Mouse (Mus musculus) hindbrain, postnatal 0 days (tissue): Measurements from ENCODE around the gene Gpt2. TPM values are rescaled to one million over a fixed set of nuclear protein-coding genes. Genes with fewer than 3 reads are reported as not detected.

Experiments used
- ATAC-seq: fragments of 200-750 bp; cut with Nextera tagmentation; 2 replicates; pipeline ENCODE4 v1.8.0; 2017; ENCODE audit warnings: mild to moderate bottlenecking, moderate TSS enrichment, moderate library complexity
- DNase-seq: peaks from one replicate; pipeline ENCODE4 v3.0.0-alpha.2; 2015; ENCODE audit warnings: low spot score
- H3K27ac ChIP-seq: fragments of 300-500 bp; sonication (generic); 2 replicates; pipeline ENCODE4 v1.5.1; 2014; ENCODE audit warnings: mild to moderate bottlenecking
- H3K27me3 ChIP-seq: fragments of 300-500 bp; sonication (generic); 2 replicates; pipeline ENCODE4 v1.6.1; 2014; ENCODE audit warnings: low read length, mixed read lengths; ENCODE audit not compliant: insufficient read depth
- H3K36me3 ChIP-seq: fragments of 300-500 bp; sonication (generic); 2 replicates; pipeline ENCODE4 v1.6.1; 2014; ENCODE audit warnings: low read length, mixed read lengths; ENCODE audit not compliant: insufficient read depth
- H3K4me1 ChIP-seq: fragments of 300-500 bp; sonication (generic); 2 replicates; pipeline ENCODE4 v1.6.1; 2014; ENCODE audit warnings: antibody characterized with exemption, low read length, mixed read lengths; ENCODE audit not compliant: insufficient read depth
- H3K4me2 ChIP-seq: fragments of 300-500 bp; sonication (generic); 2 replicates; pipeline ENCODE4 v1.6.1; 2014; ENCODE audit warnings: low read depth, mild to moderate bottlenecking, low read length, moderate library complexity, mixed read lengths
- H3K4me3 ChIP-seq: fragments of 300-500 bp; sonication (generic); 2 replicates; pipeline ENCODE4 v1.5.1; 2014; ENCODE audit warnings: low read length
- H3K9ac ChIP-seq: fragments of 300-500 bp; sonication (generic); replicated peaks from 2 replicates; pipeline ENCODE4 v1.6.1; 2014; ENCODE audit warnings: mild to moderate bottlenecking, low read length, moderate library complexity, mixed read lengths
- H3K9me3 ChIP-seq: fragments of 300-500 bp; sonication (generic); 2 replicates; pipeline ENCODE4 v1.6.1; 2016; ENCODE audit warnings: low read length, mixed read lengths
- CTCF ChIP-seq: IDR thresholded peaks from 2 replicates; pipeline ENCODE4 v1.5.1; 2016; ENCODE audit warnings: antibody characterized with exemption, control low read depth, low read depth
- WGBS: fragments of 180-500 bp; shearing (Covaris S2); extraction: QIAGEN DNeasy Blood & Tissue Kit; methylation state at CpG from one replicate; pipeline ENCODE4 v1.1.7; 2014; 5-methylcytosine and 5-hydroxymethylcytosine counted together
- polyA plus RNA-seq: library from polyadenylated mRNA; unstranded; fragments of >200 nt; fragmentation: Nextera tagmentation; extraction: Ambion mirVana; gene quantifications from 2 replicates; pipeline ENCODE4 v1.2.1, GENCODE M21; 2015
- total RNA-seq: library from RNA; depleted of rRNA; stranded (reverse); fragments of >200 nt; gene quantifications from 2 replicates; pipeline ENCODE4 v1.2.3, GENCODE M21; 2014; rRNA removed

Gene Gpt2
- total RNA-seq = 99.4 and 107 TPM in 2 replicates
- 43.2 and 46.4 TPM in 2 replicates for polyA plus RNA-seq

DNA sequence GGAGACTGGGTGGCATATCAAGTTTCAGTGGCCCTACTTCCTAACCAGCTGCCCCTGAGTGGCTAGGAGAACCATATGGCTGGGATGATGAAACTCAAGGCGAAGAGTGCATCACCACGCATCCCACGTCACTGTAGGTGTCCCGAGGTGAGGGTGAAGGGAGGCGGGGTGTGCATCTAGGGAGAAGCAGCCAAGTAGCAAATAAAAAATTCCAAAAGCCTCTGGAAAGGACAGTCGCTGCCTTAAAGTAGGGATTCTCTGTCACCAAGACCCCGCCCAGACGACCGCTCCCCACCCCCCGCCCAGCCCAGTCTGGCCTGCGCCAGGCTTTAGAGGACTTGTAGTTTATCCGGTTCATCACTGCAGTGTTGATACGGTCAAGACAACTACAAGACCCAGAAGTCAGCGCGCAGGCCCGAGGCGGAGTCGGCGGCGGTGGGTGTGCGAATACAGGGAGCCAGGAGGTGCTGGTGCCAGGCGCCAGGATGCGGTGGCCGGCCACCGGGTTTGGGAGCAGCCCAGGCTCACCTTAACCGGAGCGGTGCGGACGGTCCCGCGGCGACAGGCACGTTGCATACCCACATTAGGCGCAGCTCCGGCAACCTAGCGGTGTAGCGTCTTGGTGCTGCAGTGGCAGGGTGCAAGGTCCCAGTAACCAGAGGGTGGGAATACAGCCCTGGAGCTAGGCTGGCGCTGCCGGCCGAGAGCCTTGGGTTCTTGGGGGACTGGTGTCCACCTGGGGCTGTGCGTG lies at the start of gene Gpt2:
Gene Gpt2 (plus strand): TSS at position 452 of the 751 bp plus-strand sequence.
- Histone ChIP-seq H3K9ac (peak within 1 kb of the TSS; percentile 85), H3K4me1 (peaks cover 6% of the 10 kb centered on the region; the same call in 1 of the 2 replicates), H3K4me2 (peak within 1 kb of the TSS; percentile 91), H3K36me3 (peaks cover 4% of the 10 kb centered on the region; the same call in 1 of the 2 replicates), H3K9me3 (no peaks in the 10 kb centered on the region), H3K27ac (peak within 1 kb of the TSS; percentile 91), H3K4me3 (peak within 1 kb of the TSS; percentile 90), H3K27me3 (no peaks in the 10 kb centered on the region)
- DNase-seq (peak; percentile 96), ATAC-seq (peak; percentile 98)
- under 1% methylated on average over 41 of the region's 41 CpGs for WGBS
- TF ChIP-seq CTCF = peak; percentile 32

DNA sequence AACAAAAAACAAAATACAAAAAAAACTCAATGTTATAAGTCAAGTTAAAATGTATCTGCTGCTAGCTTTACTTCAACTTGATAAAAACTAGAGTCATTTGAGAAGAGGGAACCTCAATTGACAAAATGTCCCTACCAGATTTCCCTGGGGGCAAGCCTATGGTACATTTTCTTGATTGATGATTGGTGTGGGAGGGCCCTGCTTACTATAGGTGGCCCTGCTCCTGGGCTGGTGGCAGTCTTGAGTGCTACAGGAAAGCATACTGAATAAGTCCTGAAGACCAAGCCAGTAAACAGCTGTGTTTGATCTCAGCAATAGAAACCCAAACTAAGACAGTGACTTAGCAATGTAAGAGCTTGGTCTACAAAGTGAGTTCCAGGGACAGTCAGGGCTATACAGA lies 48.3 kb upstream of the Gpt2 start:
- H3K4me3 ChIP-seq = no peak overlapping the region
- no peaks in the 10 kb centered on the region for H3K9me3 ChIP-seq
- no peaks in the 10 kb centered on the region for H3K4me1 ChIP-seq
- DNase-seq (no peak), ATAC-seq (no peak)
- H3K36me3 ChIP-seq = no peaks in the 10 kb centered on the region
- H3K4me2 ChIP-seq = no peak overlapping the region
- H3K9ac ChIP-seq = no peak overlapping the region
- no peaks in the 10 kb centered on the region for H3K27me3 ChIP-seq
- no peak for TF ChIP-seq CTCF
- H3K27ac ChIP-seq = no peak overlapping the region

DNA sequence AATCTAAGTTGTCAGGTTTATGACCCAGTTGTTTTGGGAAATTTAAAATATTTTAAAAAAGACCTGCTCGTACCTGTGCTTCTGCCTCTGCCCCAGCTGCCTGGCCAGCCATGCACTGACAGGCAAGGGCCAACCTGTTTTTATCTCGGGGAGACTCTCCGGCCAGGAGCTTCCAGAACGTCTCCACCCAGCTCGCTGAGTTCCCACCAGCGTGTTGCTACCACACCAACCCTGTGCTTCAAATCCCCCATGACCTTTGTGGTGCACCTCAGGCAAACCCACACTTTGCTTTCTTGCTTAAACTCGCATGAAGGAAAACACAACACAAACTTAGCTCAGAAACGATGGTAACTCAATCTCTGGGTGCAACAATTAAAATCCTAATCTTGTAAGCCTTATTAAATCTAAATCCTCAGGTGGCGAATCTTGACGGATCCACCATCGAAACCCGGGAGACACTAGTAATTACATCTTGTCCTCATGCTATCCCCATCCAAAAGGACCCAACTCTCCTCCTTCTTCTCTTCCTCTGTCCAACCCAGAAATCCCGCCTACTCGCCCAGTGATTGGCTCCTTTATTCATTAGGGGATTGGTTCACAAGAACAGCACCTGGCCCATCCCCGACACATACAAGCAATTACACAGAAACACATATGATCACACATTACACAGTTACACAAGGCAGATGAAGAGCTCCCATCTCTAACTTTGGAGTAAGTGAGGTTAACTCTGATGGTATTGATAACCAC lies 46.3 kb upstream of the Gpt2 start:
- H3K4me1 ChIP-seq = no peaks in the 10 kb centered on the region
- H3K36me3 ChIP-seq = no peaks in the 10 kb centered on the region
- no peak overlapping the region for H3K9ac ChIP-seq
- H3K9me3 ChIP-seq = no peaks in the 10 kb centered on the region
- H3K4me3 ChIP-seq = no peak overlapping the region
- no peak overlapping the region for H3K4me2 ChIP-seq
- no peak for TF ChIP-seq CTCF
- ATAC-seq (no peak), DNase-seq (no peak)
- WGBS = 80% methylated on average over 15 of the region's 15 CpGs
- H3K27me3 ChIP-seq = no peaks in the 10 kb centered on the region
- no peak overlapping the region for H3K27ac ChIP-seq

DNA sequence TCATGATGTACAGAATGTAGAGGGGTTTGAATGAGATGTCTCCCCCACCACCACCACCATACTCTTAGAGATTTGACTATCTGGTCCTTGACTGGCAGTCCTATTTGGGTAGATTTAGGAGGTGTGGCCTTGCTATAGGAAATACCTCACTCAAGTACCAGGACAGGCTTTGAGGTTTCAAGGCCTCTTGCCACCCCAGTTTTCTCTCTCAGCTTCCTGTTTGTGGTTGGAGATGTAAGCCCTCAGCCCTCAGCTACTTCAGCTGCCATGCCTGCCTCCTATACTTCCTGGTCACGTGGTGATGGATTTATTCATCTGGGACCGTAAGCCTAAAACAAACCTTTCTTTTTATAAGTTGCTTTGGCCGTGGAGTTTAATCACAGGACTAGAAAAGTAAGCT lies 42.0 kb upstream of the Gpt2 start:
- no peak overlapping the region for H3K4me3 ChIP-seq
- no peak for ATAC-seq

DNA sequence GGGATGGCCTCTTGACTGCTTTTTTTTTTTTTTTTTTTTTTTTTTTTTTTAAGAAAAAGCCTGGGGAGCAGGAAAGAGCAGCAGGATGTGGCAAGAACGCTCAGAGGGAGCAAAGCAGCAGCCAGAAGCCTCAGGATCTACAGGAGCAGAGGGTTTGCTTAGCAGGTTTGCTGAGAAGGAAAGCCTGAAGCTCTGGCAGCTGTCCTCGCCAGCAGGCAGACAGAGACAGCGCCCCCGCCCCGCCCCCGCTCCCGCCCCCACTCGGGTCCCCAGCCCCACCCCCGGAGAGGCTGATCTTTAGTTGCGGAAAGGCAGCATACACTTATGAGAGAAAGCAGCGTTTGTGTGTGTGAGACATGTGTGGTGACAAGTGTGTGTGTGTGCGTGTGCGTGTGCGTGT lies 40.0 kb upstream of the Gpt2 start:
- Histone ChIP-seq H3K27ac (no peak overlapping the region), H3K4me2 (peak overlapping the region; percentile 38), H3K27me3 (no peaks in the 10 kb centered on the region), H3K36me3 (no peaks in the 10 kb centered on the region), H3K4me3 (no peak overlapping the region), H3K9me3 (no peaks in the 10 kb centered on the region), H3K4me1 (no peaks in the 10 kb centered on the region), H3K9ac (no peak overlapping the region)
- 16% methylated on average over 13 of the region's 14 CpGs for WGBS
- peak; percentile 22 for DNase-seq
- TF ChIP-seq CTCF = no peak
- ATAC-seq = no peak

More for the DNA sequence above, 42.0 kb upstream of the Gpt2 start:
- H3K9me3 ChIP-seq = no peaks in the 10 kb centered on the region
- H3K27me3 ChIP-seq = no peaks in the 10 kb centered on the region
- no peak overlapping the region for H3K27ac ChIP-seq
- no peak overlapping the region for H3K4me2 ChIP-seq
- no peak for TF ChIP-seq CTCF
- DNase-seq = no peak
- 92% methylated on average over 3 of the region's 3 CpGs for WGBS
- H3K9ac ChIP-seq = no peak overlapping the region
- no peaks in the 10 kb centered on the region for H3K4me1 ChIP-seq
- H3K36me3 ChIP-seq = no peaks in the 10 kb centered on the region

DNA sequence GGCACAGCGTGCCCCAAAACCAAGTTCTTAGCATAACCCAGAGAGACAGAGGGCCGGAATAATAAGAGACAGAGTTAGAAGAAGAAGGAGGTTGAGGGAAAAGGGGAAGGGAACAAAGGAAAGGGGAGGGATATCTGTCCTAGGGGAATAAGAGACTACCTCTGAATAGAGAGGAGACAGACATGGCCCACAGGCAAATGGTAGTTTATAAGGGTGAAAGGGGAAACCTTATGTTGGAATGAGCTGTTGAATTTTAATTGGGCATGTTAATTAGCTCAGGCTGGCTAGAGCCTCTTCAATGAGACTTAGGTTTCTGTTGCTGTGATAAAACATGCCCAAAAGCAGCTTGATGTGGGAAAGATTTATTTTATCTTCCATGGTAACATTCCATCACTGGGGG lies 39.1 kb upstream of the Gpt2 start:
- H3K9ac ChIP-seq = no peak overlapping the region
- no peaks in the 10 kb centered on the region for H3K36me3 ChIP-seq
- H3K4me3 ChIP-seq = no peak overlapping the region
- H3K27me3 ChIP-seq = no peaks in the 10 kb centered on the region
- no peak for DNase-seq
- TF ChIP-seq CTCF = no peak
- no peaks in the 10 kb centered on the region for H3K4me1 ChIP-seq
- H3K4me2 ChIP-seq = no peak overlapping the region
- no peaks in the 10 kb centered on the region for H3K9me3 ChIP-seq
- no peak for ATAC-seq
- 69% methylated on average over 2 of the region's 2 CpGs for WGBS
- no peak overlapping the region for H3K27ac ChIP-seq
